Mouse (Mus musculus) left cerebral cortex, postnatal 10 days (tissue): ENCODE data around the gene Ehhadh. TPM values are rescaled to one million over a fixed set of nuclear protein-coding genes. Genes with fewer than 3 reads are reported as not detected.

Experiments used
- DNase-seq, 2 experiments: peaks; one replicate each; pipeline ENCODE4 v3.0.0; 2021 to 2022; ENCODE audit warnings: low spot score in 2 of 2, mixed read lengths in 1 of 2; ENCODE audit errors: extremely low spot score in 1 of 2
- intact Hi-C: fragments of 180-260 bp; cut with DNase I; formaldehyde crosslinking; loops from one replicate; pipeline ENCODE4 v1.15.1; 2025
- total RNA-seq, 2 experiments: library from RNA; stranded (reverse); gene quantifications; 2 replicates each; pipeline ENCODE4 v1.2.3; 2021

Gene Ehhadh
- total RNA-seq, 2 experiments from 2014 or later: 1.4 to 1.9 TPM

- DNase-seq: no peak
- intact Hi-C loops: no loop called here
Observed at GRCm38 (mm10) chr16:21758447-21758846, 29.2 kb downstream of the Ehhadh start.

DNA sequence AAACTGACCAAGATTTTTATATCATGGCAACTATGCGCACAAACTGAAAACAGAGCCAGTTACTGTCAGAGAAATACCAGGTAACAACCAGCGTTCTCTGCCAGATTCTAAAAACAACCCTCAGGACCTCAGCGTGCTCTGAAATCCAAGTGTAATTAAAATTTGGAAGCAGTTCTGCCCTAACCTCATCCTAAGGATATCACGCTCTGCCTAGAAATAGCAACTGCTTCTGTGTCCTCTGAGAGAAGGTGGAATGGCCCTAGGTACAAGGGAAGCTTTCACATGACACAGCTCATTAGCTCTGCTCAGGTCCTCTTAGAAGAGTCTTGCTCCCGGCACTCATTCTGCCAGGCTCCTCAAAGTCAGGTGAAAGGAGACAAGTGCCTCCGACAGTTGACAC is 44.2 kb downstream of the Ehhadh start:
- DNase-seq: no peak
- intact Hi-C loops: no loop called here

- intact Hi-C loops: no loop called here
Observed at GRCm38 (mm10) chr16:21742898-21743297, 44.7 kb downstream of the Ehhadh start.

GRCm38 (mm10) chr16:21742191-21742870 is 45.3 kb downstream of the Ehhadh start:
- intact Hi-C loops: no loop called here
- no peak for DNase-seq

More at GRCm38 (mm10) chr16:21742898-21743297, 44.7 kb downstream of the Ehhadh start:
- no peak for DNase-seq

- intact Hi-C loops: no loop called here
Observed at GRCm38 (mm10) chr16:21741542-21741941, 46.1 kb downstream of the Ehhadh start.

DNA sequence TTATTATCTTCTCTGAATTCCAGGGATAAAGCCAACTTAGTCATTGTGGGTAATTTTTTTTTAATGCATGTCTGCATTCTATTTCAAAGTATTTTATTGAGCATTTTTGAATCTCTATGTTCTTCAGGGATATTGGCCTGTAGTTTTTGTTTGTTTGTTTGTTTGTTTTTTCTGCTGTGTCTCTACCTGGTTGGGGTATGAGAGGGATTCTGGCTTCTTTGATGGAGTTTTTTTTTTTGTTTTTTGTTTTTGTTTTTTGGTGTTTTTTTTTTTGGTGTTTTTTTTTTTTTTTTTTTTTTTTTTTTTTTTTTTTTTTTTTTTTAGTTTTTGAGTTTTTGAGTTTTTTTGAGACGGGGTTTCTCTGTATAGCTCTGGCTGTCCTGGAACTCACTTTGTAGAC is 52.0 kb downstream of the Ehhadh start:
- intact Hi-C loops: no loop called here
- no peak for DNase-seq

More at GRCm38 (mm10) chr16:21741542-21741941, 46.1 kb downstream of the Ehhadh start:
- no peak for DNase-seq

DNA sequence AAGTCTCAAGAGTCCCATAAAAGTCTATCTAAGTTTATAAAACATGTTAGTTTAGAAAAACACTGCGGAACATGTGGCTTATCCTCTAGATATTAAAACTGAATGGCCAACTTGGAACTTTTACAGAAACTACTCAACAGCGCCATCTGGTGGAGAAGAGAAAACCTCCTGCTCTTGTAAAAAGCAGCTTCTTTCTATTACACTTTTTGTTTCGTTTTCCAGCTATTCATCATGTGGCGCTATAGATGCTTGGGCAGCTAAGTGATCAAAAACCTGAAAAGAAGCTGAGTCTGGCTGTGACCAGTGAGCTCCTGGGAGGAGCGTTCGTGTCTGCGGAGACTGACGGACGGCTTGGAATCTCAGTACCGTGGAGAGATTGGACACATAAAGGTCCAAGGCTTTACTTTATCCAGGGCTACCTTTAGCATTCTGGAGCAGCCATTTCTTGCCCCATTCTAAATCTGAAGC is 59.7 kb downstream of the Ehhadh start:
- intact Hi-C loops: loop anchor here (5.0 kb wide), 2 partner anchors 111 to 241 kb away; no protein-coding TSS in a partner anchor
- DNase-seq: peak; percentile 65 to 70

- intact Hi-C loops: loop anchor here (5.0 kb wide), 2 partner anchors 110 to 240 kb away; no protein-coding TSS in a partner anchor
- no peak for DNase-seq
Observed at GRCm38 (mm10) chr16:21727421-21727820, 60.2 kb downstream of the Ehhadh start.

- intact Hi-C loops: no loop called here
- DNase-seq: no peak
Observed at GRCm38 (mm10) chr16:21724261-21724660, 63.3 kb downstream of the Ehhadh start.

DNA sequence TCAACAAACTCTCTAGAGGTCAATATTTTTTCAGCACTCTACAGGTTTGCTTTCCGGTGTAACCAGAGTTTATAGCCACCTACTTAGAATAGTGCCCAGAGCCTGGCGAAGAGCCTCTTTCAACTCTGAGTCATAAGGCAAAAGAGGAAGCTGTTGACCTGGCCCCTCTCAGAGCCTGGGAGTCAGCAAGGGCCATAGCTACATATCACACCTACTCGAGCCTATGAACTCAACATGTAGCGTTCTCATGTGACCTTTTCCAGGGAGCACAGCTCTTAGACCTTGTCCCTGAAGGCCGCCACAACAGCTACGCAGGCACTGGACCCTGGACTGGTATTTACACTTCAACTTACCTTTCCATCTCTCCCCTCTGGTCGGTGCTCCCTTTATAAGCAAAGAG is 67.8 kb downstream of the Ehhadh start:
- intact Hi-C loops: no loop called here
- DNase-seq: no peak

GRCm38 (mm10) chr16:21714516-21714915 is 73.1 kb downstream of the Ehhadh start:
- intact Hi-C loops: no loop called here
- DNase-seq: peak; percentile 29 to 32

Other genes starting within 250 kb of the Ehhadh start
- 10 to 100 TPM; 73.8 to 79.5 TPM for gene 2510009E07Rik, start 93.1 kb downstream of the Ehhadh start, total RNA-seq
- gene Map3k13, start 6.5 kb upstream of the Ehhadh start, total RNA-seq: 10 to 100 TPM; 11.3 to 12.2 TPM
- 10 to 100 TPM; 19.8 to 20.5 TPM for gene Tmem41a, start 159.7 kb upstream of the Ehhadh start, total RNA-seq
- under 1 TPM; 0.24 to 0.36 TPM for gene Liph, start 207.9 kb upstream of the Ehhadh start, total RNA-seq
- 10 to 100 TPM; 88.2 to 93.6 TPM for gene Senp2, start 221.7 kb upstream of the Ehhadh start, total RNA-seq